Mouse (Mus musculus) olfactory bulb, adult 2 months (tissue): ENCODE measurements around the gene Tmem248.

ENCODE experiments used
- CTCF ChIP-seq: fragments of 200-500 bp; IDR thresholded peaks from 2 replicates; pipeline ENCODE4 v1.5.1; 2012; ENCODE audit warnings: low read depth, mild to moderate bottlenecking, low read length, moderate library complexity; ENCODE audit not compliant: insufficient read depth
- POLR2A ChIP-seq: fragments of 200-500 bp; IDR thresholded peaks from 2 replicates; pipeline ENCODE4 v1.6.1; 2012; ENCODE audit warnings: mild to moderate bottlenecking, low read depth, low read length, moderate library complexity; ENCODE audit not compliant: insufficient read depth

GRCm38 (mm10) chr5:130200233-130201029, 16.4 kb upstream of the Tmem248 start:
- TF ChIP-seq CTCF (no peak), POLR2A (no peak)
